Mouse (Mus musculus) ovary, adult 18-20 months (tissue): Measurements from ENCODE around the gene Usp54.

Experiments
- DNase-seq: peaks from one replicate; pipeline ENCODE4 v3.0.0; 2022; ENCODE audit warnings: low spot score, mixed read lengths

The Usp54 gene

GRCm38 (mm10) chr14:20502966-20503365 is 137.9 kb downstream of the Usp54 start:
- no peak for DNase-seq

GRCm38 (mm10) chr14:20499982-20500381 is 140.9 kb downstream of the Usp54 start:
- DNase-seq: no peak
